Mouse (Mus musculus) kidney, embryonic 14.5 days (tissue): ENCODE results near the gene Mageb18. TPM values are rescaled to one million over a fixed set of nuclear protein-coding genes. Genes with fewer than 3 reads are reported as not detected.
"Not testable (repeated sequence)": the region's sequence is repeated elsewhere in the genome, so short reads cannot be mapped to it uniquely, and the experiment has no call there.

Experiments used
- ATAC-seq: fragments of 200-750 bp; cut with Nextera tagmentation; 2 replicates; pipeline ENCODE4 v1.8.0; 2017; ENCODE audit warnings: moderate number of reproducible peaks, mild to moderate bottlenecking, moderate TSS enrichment, moderate library complexity; ENCODE audit not compliant: low FRiP score, low TSS enrichment
- H3K27ac ChIP-seq: fragments of 300-500 bp; sonication (generic); 2 replicates; pipeline ENCODE4 v1.5.1; 2014; ENCODE audit warnings: low read depth, mild to moderate bottlenecking, low read length, moderate library complexity, mixed read lengths
- H3K27me3 ChIP-seq: fragments of 300-500 bp; sonication (generic); 2 replicates; pipeline ENCODE4 v1.6.1; 2014; ENCODE audit warnings: mild to moderate bottlenecking, low read length; ENCODE audit not compliant: control insufficient read depth, insufficient read depth
- H3K36me3 ChIP-seq: fragments of 300-500 bp; sonication (generic); 2 replicates; pipeline ENCODE4 v1.6.1; 2014; ENCODE audit warnings: low read length, mixed read lengths; ENCODE audit not compliant: control insufficient read depth, insufficient read depth
- H3K4me1 ChIP-seq: fragments of 300-500 bp; sonication (generic); 2 replicates; pipeline ENCODE4 v1.6.1; 2014; ENCODE audit warnings: low read length, mixed read lengths; ENCODE audit not compliant: control insufficient read depth, insufficient read depth
- H3K4me2 ChIP-seq: fragments of 300-500 bp; sonication (generic); replicated peaks from 2 replicates; pipeline ENCODE4 v1.6.1; 2014; ENCODE audit warnings: low read depth, mild to moderate bottlenecking, low read length
- H3K4me3 ChIP-seq: fragments of 300-500 bp; sonication (generic); 2 replicates; pipeline ENCODE4 v1.5.1; 2014; ENCODE audit warnings: mild to moderate bottlenecking, low read length
- H3K9ac ChIP-seq: fragments of 300-500 bp; sonication (generic); 2 replicates; pipeline ENCODE4 v1.6.1; 2014; ENCODE audit warnings: low read depth, mild to moderate bottlenecking, low read length, moderate library complexity
- H3K9me3 ChIP-seq: fragments of 300-500 bp; sonication (generic); 2 replicates; pipeline ENCODE4 v1.6.1; 2016; ENCODE audit warnings: low read length; ENCODE audit not compliant: control insufficient read depth
- WGBS: fragments of 180-500 bp; shearing (Covaris S2); extraction: QIAGEN DNeasy Blood & Tissue Kit; methylation state at CpG from one replicate; pipeline ENCODE4 v1.1.7; 2014; 5-methylcytosine and 5-hydroxymethylcytosine counted together
- polyA plus RNA-seq: library from polyadenylated mRNA; unstranded; fragments of >200 nt; fragmentation: Nextera tagmentation; extraction: Ambion mirVana; gene quantifications from 2 replicates; pipeline ENCODE4 v1.2.1, GENCODE M21; 2014

Gene Mageb18
- not detected in 2 replicates for polyA plus RNA-seq

GRCm38 (mm10) chrX:92599472-92599871 is at the start of gene Mageb18:
TSS of gene Mageb18 (minus strand) at chrX:92599572.
- no peaks in the 10 kb centered on the region for H3K27me3 ChIP-seq
- 85% methylated on average over 1 of the region's 1 CpGs for WGBS
- no peaks in the 10 kb centered on the region for H3K9me3 ChIP-seq
- no peak within 1 kb of the TSS for H3K4me2 ChIP-seq
- H3K36me3 ChIP-seq: no peaks in the 10 kb centered on the region
- no peak within 1 kb of the TSS for H3K27ac ChIP-seq
- H3K4me1 ChIP-seq: no peaks in the 10 kb centered on the region
- no peak for ATAC-seq
- H3K9ac ChIP-seq: no peak within 1 kb of the TSS
- H3K4me3 ChIP-seq: no peak within 1 kb of the TSS

- Histone ChIP-seq H3K9me3 (no peaks in the 10 kb centered on the region), H3K4me3 (no peak overlapping the region), H3K4me1 (no peaks in the 10 kb centered on the region), H3K27ac (no peak overlapping the region), H3K9ac (no peak overlapping the region), H3K4me2 (no peak overlapping the region), H3K36me3 (no peaks in the 10 kb centered on the region), H3K27me3 (no peaks in the 10 kb centered on the region)
- 80% methylated on average over 3 of the region's 3 CpGs for WGBS
- ATAC-seq: no peak
Measured at GRCm38 (mm10) chrX:92612788-92613187, 13.4 kb upstream of the Mageb18 start.

- no peak for ATAC-seq
- WGBS: 75% methylated on average over 3 of the region's 3 CpGs
- Histone ChIP-seq H3K27me3 (no peaks in the 10 kb centered on the region), H3K9me3 (no peaks in the 10 kb centered on the region), H3K4me2 (no peak overlapping the region), H3K4me3 (no peak overlapping the region), H3K36me3 (no peaks in the 10 kb centered on the region), H3K27ac (no peak overlapping the region), H3K9ac (no peak overlapping the region), H3K4me1 (no peaks in the 10 kb centered on the region)
Measured at GRCm38 (mm10) chrX:92610466-92610865, 11.1 kb upstream of the Mageb18 start.

DNA sequence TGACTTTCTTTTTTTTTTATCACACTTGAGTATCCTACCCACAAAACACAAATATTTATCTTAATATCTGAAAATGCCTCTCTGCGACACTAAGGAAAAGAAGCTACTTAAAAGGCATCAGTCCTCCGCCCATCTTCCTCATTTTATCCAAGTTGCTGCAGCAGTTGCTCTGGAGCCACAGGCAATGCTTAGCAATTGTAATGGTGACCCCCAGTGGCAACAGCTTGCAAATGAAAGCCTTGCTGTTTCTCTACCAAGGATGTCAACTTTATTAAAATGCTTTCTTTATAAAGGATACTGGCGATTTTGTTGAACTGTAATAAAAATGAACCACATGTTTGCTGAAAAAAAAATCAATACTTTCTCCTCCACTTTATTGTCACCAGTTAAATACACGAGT is 2.0 kb downstream of the Mageb18 start:
- Histone ChIP-seq H3K36me3 (no peaks in the 10 kb centered on the region), H3K9ac (no peak overlapping the region), H3K4me3 (no peak overlapping the region), H3K4me2 (no peak overlapping the region), H3K27me3 (no peaks in the 10 kb centered on the region), H3K4me1 (no peaks in the 10 kb centered on the region), H3K9me3 (no peaks in the 10 kb centered on the region), H3K27ac (no peak overlapping the region)
- no peak for ATAC-seq
- WGBS: 47% methylated on average over 4 of the region's 4 CpGs

- no peaks in the 10 kb centered on the region for H3K4me1 ChIP-seq
- no peak for ATAC-seq
- H3K36me3 ChIP-seq: no peaks in the 10 kb centered on the region
- WGBS: 76% methylated on average over 1 of the region's 1 CpGs
- no peak overlapping the region for H3K27ac ChIP-seq
- no peak overlapping the region for H3K9ac ChIP-seq
- no peak overlapping the region for H3K4me3 ChIP-seq
- H3K9me3 ChIP-seq: no peaks in the 10 kb centered on the region
- H3K27me3 ChIP-seq: no peaks in the 10 kb centered on the region
- no peak overlapping the region for H3K4me2 ChIP-seq
Measured at GRCm38 (mm10) chrX:92527826-92528225, 71.5 kb downstream of the Mageb18 start.

DNA sequence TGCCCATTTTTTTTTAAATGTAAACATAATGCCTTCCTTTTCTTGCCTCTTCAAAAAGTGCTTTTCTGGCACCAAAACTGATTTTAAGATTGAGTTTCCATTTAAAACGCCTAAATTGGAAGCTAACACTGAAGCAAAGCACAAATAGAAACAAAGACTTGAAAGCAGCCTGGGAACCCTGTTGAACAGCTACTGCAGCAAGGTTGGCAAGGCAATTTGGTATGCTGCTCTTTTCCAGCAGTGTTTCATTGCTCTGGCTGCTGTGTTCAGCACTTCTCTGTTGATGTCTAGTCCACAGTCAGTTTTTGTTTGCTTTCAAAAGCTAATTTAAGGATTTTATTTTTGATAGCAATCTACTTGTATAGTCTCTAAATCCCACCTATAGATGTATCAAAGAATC is 101.1 kb downstream of the Mageb18 start:
- 38% methylated on average over 1 of the region's 1 CpGs for WGBS
- no peak for ATAC-seq
- Histone ChIP-seq H3K9ac (no peak overlapping the region), H3K36me3 (no peaks in the 10 kb centered on the region), H3K27ac (no peak overlapping the region), H3K4me1 (no peaks in the 10 kb centered on the region), H3K4me2 (no peak overlapping the region), H3K27me3 (no peaks in the 10 kb centered on the region), H3K9me3 (no peaks in the 10 kb centered on the region), H3K4me3 (no peak overlapping the region)

GRCm38 (mm10) chrX:92489649-92490048 is 109.7 kb downstream of the Mageb18 start, which contains the start of gene Gm5941:
TSS of gene Gm5941 (plus strand) at chrX:92489949.
- not testable (repeated sequence) for H3K4me1 ChIP-seq, H3K27me3 ChIP-seq, H3K27ac ChIP-seq, H3K4me2 ChIP-seq, H3K9ac ChIP-seq, H3K9me3 ChIP-seq, H3K4me3 ChIP-seq, ATAC-seq, H3K36me3 ChIP-seq
- 88% methylated on average over 4 of the region's 4 CpGs for WGBS

DNA sequence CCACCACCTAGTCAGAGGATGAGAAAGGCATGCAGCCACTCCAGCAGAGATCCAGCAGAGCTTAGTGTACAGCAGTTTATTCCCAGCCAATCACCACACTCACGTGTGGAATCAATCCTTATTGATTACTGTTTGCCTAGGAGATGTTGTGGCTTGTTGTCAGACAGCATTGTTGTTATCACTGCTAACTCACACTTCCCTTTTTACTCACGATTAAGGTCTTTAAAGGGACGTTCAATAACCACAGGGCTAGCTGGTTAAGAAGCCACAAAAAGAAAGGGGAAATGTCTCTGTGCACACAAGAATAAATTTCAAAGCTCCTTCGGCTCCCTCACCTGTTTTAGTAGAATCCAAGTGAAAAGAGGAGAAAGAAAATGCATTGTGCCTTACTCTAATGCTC is 134.6 kb downstream of the Mageb18 start:
- no peaks in the 10 kb centered on the region for H3K4me1 ChIP-seq
- H3K4me3 ChIP-seq: no peak overlapping the region
- no peaks in the 10 kb centered on the region for H3K27me3 ChIP-seq
- 69% methylated on average over 4 of the region's 4 CpGs for WGBS
- no peak for ATAC-seq
- no peaks in the 10 kb centered on the region for H3K9me3 ChIP-seq
- H3K4me2 ChIP-seq: no peak overlapping the region
- H3K9ac ChIP-seq: no peak overlapping the region
- H3K27ac ChIP-seq: no peak overlapping the region
- H3K36me3 ChIP-seq: no peaks in the 10 kb centered on the region

DNA sequence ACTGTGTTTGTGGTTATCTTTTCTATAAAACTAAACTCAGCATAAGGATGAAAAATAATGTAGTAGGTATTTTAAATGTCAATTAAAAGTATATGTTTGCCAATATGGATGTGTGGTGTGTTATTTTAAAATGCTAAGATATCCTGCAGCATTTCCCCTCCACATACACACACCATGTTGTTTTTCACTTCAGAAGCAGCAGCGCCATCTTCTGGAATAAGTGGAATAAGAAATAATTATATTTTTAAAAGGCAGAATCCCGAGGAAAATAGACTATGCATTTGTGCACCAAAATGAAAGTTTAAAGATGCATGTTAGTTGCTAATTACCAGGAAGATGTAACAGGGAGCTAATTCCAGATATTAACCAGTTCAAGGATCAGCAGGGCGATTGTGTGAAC is 138.9 kb downstream of the Mageb18 start:
- no peaks in the 10 kb centered on the region for H3K9me3 ChIP-seq
- H3K27ac ChIP-seq: no peak overlapping the region
- no peaks in the 10 kb centered on the region for H3K4me1 ChIP-seq
- WGBS: 40% methylated on average over 3 of the region's 3 CpGs
- no peak overlapping the region for H3K9ac ChIP-seq
- ATAC-seq: no peak
- H3K27me3 ChIP-seq: no peaks in the 10 kb centered on the region
- no peak overlapping the region for H3K4me3 ChIP-seq
- no peaks in the 10 kb centered on the region for H3K36me3 ChIP-seq
- H3K4me2 ChIP-seq: no peak overlapping the region

DNA sequence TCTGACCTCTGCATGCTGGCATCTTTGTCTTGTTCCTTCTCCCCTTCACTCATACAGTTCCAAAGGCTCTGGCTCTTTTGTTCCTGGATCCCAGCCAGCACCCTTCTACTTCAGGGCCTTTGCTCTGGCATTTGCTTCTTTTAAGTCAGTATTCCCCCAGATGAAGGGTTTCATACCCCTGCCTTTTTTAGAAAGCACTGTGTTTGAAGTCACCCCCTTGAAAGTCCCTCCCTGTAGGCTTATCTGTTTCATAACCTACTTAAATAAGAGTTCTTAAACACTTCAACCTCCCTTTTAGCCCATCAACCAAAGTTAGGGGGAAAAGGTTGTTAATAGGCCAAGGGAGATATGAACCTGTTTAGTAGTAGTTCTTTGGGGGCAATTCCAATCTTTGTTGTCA is 212.0 kb downstream of the Mageb18 start:
- no peaks in the 10 kb centered on the region for H3K9me3 ChIP-seq
- no peaks in the 10 kb centered on the region for H3K36me3 ChIP-seq
- no peak overlapping the region for H3K9ac ChIP-seq
- no peak overlapping the region for H3K4me2 ChIP-seq
- H3K4me3 ChIP-seq: no peak overlapping the region
- ATAC-seq: no peak
- H3K27ac ChIP-seq: no peak overlapping the region
- H3K4me1 ChIP-seq: no peaks in the 10 kb centered on the region
- no peaks in the 10 kb centered on the region for H3K27me3 ChIP-seq
